Mouse (Mus musculus): ENCODE measurements around the gene Bicdl1. TPM values are rescaled to one million over a fixed set of nuclear protein-coding genes. Genes with fewer than 3 reads are reported as not detected.

Gene Bicdl1
- polyA plus RNA-seq, 1 experiment from 2014 or later, result 1.9 TPM

DNA sequence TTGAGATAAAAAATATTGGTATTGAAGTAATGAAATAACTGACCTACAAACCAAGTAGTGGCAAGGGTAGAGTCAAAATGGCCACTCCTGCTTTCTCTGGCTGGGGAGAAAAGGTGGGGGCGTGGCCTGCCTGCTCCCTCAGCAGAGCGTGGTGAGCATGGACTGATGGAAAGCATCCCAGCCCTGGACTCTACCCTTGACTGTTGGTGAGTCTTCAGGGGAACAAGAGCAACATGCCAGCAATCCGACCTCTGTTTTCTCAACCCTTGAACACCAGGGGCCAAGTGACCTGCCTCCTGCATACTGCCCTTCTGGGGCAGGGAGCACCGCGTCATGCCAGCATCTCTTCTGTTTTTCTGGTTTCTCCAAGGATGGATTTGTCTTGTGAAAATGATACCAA, 34.6 kb downstream of the Bicdl1 start:
- WGBS (ENCODE audit: insufficient replicate concordance), result 75% methylated on average over 5 of the region's 5 CpGs

DNA sequence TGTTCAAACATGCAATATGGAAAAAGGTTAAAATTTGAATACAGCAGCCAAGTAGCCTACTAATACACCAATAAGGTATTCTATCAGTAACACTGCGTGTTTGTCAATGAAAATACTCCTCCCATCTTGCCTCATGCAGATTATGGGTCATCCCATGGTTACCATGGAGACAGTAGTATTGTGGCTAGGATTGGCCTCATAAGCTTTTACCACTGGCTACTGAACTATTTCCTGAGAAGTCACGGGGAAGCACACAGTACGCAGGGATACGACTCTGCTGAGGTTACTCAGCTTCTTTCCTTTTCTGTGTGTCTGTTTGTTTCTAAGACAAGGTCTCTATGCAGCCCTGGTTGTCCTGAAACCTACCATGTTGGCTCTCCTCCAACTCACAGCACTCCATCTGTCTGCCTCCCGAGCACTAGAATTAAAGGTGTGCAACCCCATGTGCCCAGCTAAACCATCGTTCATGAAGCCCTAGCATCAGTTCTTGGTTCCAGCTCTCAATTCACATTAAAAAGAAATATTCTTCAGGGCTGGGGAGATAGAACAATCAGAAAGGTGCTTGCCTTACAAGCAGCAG, 36.1 kb downstream of the Bicdl1 start:
- 63% methylated on average over 6 of the region's 6 CpGs for WGBS (ENCODE audit: insufficient replicate concordance)
- ATAC-seq, result no peak
- TF ChIP-seq EP300 (IDR thresholded peaks at IDR 0.05; ENCODE audit: low read depth) (no peak), CTCF (IDR thresholded peaks at IDR 0.05; ENCODE audit: low read depth) (no peak)

More for the DNA sequence above, 34.6 kb downstream of the Bicdl1 start:
- ATAC-seq (no peak), DNase-seq (no peak)
- no peak for TF ChIP-seq CTCF (IDR thresholded peaks at IDR 0.05; ENCODE audit: low read depth)
- TF ChIP-seq EP300 (IDR thresholded peaks at IDR 0.05; ENCODE audit: low read depth), result no peak
- Histone ChIP-seq H3K9ac (replicated peaks) (no peak overlapping the region), H3K4me1 (ENCODE audit: insufficient read depth) (no peaks in the 10 kb centered on the region), H3K9me3 (ENCODE audit: low read length) (no peaks in the 10 kb centered on the region), H3K27ac (ENCODE audit: low read depth) (no peak overlapping the region), H3K27me3 (ENCODE audit: insufficient read depth, low read length) (no peaks in the 10 kb centered on the region), H3K4me2 (ENCODE audit: low read depth, low read length) (no peak overlapping the region), H3K36me3 (replicated peaks; ENCODE audit: insufficient read depth, low read length) (no peaks in the 10 kb centered on the region), H3K4me3 (ENCODE audit: low read depth, low read length) (no peak overlapping the region)

DNA sequence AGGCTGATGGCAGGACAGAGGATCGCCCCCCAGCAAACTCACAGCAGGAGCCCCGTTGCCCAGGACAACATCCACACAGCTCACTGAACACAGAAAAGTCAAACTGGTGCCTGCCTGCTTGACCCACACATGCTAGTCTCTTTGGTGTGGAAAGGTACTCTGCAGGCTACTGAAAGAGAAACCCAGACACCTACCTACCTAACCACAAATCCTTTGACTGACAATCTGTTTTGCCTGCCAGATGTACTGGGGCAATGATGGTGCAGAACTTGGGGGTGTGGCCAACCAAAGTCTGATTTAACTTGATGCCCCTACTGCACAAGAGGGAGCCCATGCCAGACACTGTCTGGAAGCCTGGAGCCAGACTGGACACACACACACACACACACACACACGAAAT, 38.1 kb downstream of the Bicdl1 start:
- DNase-seq, result no peak
- Histone ChIP-seq H3K27me3 (ENCODE audit: insufficient read depth, low read length) (no peaks in the 10 kb centered on the region), H3K4me2 (ENCODE audit: low read depth, low read length) (no peak overlapping the region), H3K36me3 (replicated peaks; ENCODE audit: insufficient read depth, low read length) (no peaks in the 10 kb centered on the region), H3K9me3 (ENCODE audit: low read length) (no peaks in the 10 kb centered on the region), H3K9ac (replicated peaks) (no peak overlapping the region), H3K4me3 (ENCODE audit: low read depth, low read length) (no peak overlapping the region), H3K27ac (ENCODE audit: low read depth) (no peak overlapping the region), H3K4me1 (ENCODE audit: insufficient read depth) (no peaks in the 10 kb centered on the region)
- WGBS (ENCODE audit: insufficient replicate concordance), result 52% methylated on average over 3 of the region's 3 CpGs
- TF ChIP-seq CTCF (IDR thresholded peaks at IDR 0.05; ENCODE audit: low read depth) (no peak), EP300 (IDR thresholded peaks at IDR 0.05; ENCODE audit: low read depth) (no peak)
- no peak for ATAC-seq

More for the DNA sequence above, 36.1 kb downstream of the Bicdl1 start:
- Histone ChIP-seq H3K9ac (replicated peaks) (no peak overlapping the region), H3K4me3 (ENCODE audit: low read depth, low read length) (no peak overlapping the region), H3K9me3 (ENCODE audit: low read length) (no peaks in the 10 kb centered on the region), H3K4me2 (ENCODE audit: low read depth, low read length) (no peak overlapping the region), H3K27ac (ENCODE audit: low read depth) (no peak overlapping the region), H3K4me1 (ENCODE audit: insufficient read depth) (no peaks in the 10 kb centered on the region), H3K36me3 (replicated peaks; ENCODE audit: insufficient read depth, low read length) (no peaks in the 10 kb centered on the region), H3K27me3 (ENCODE audit: insufficient read depth, low read length) (no peaks in the 10 kb centered on the region)
- DNase-seq, result no peak

- H3K9ac ChIP-seq (replicated peaks), result no peak overlapping the region
- no peak for ATAC-seq
- H3K27ac ChIP-seq (ENCODE audit: low read depth), result no peak overlapping the region
- TF ChIP-seq CTCF (IDR thresholded peaks at IDR 0.05; ENCODE audit: low read depth) (no peak), EP300 (IDR thresholded peaks at IDR 0.05; ENCODE audit: low read depth) (no peak)
- DNase-seq, result no peak
- 68% methylated on average over 7 of the region's 7 CpGs for WGBS (ENCODE audit: insufficient replicate concordance)
- no peaks in the 10 kb centered on the region for H3K36me3 ChIP-seq (replicated peaks; ENCODE audit: insufficient read depth, low read length)
- no peak overlapping the region for H3K4me2 ChIP-seq (ENCODE audit: low read depth, low read length)
- no peaks in the 10 kb centered on the region for H3K9me3 ChIP-seq (ENCODE audit: low read length)
- H3K4me3 ChIP-seq (ENCODE audit: low read depth, low read length), result no peak overlapping the region
- no peaks in the 10 kb centered on the region for H3K27me3 ChIP-seq (ENCODE audit: insufficient read depth, low read length)
- H3K4me1 ChIP-seq (ENCODE audit: insufficient read depth), result no peaks in the 10 kb centered on the region
Measured at GRCm38 (mm10) chr5:115686716-115687115, 44.7 kb downstream of the Bicdl1 start.

DNA sequence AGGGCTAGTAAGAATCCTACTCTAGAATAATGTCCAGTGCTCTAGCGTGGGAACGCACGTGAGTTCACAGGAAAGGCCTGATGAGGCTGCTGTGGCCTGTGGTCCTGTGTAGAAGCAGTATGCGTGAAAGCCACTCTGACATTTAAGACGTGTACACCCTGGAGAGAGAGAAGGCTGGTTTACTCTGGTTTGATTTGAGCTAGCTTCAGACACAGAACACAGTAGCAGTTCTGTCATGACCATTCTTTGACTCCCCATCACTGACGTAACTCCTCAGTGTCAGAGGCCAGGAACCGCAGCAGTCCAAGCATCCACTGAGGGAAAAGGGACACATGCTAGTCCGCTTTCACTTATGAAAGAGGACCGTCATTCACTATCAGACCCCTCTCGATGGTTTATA, 46.3 kb downstream of the Bicdl1 start:
- 85% methylated on average over 10 of the region's 10 CpGs for WGBS (ENCODE audit: insufficient replicate concordance)
- Histone ChIP-seq H3K4me1 (ENCODE audit: insufficient read depth) (no peaks in the 10 kb centered on the region), H3K27me3 (ENCODE audit: insufficient read depth, low read length) (no peaks in the 10 kb centered on the region), H3K9me3 (ENCODE audit: low read length) (no peaks in the 10 kb centered on the region), H3K4me2 (ENCODE audit: low read depth, low read length) (no peak overlapping the region), H3K4me3 (ENCODE audit: low read depth, low read length) (no peak overlapping the region), H3K9ac (replicated peaks) (no peak overlapping the region), H3K27ac (ENCODE audit: low read depth) (no peak overlapping the region), H3K36me3 (replicated peaks; ENCODE audit: insufficient read depth, low read length) (no peaks in the 10 kb centered on the region)
- ATAC-seq (no peak), DNase-seq (no peak)
- TF ChIP-seq EP300 (IDR thresholded peaks at IDR 0.05; ENCODE audit: low read depth), result no peak
- TF ChIP-seq CTCF (IDR thresholded peaks at IDR 0.05; ENCODE audit: low read depth), result no peak

- Histone ChIP-seq H3K9me3 (ENCODE audit: low read length) (no peaks in the 10 kb centered on the region), H3K4me1 (ENCODE audit: insufficient read depth) (no peaks in the 10 kb centered on the region), H3K4me3 (ENCODE audit: low read depth, low read length) (no peak overlapping the region), H3K9ac (replicated peaks) (no peak overlapping the region), H3K4me2 (ENCODE audit: low read depth, low read length) (no peak overlapping the region), H3K27me3 (ENCODE audit: insufficient read depth, low read length) (no peaks in the 10 kb centered on the region), H3K36me3 (replicated peaks; ENCODE audit: insufficient read depth, low read length) (no peaks in the 10 kb centered on the region), H3K27ac (ENCODE audit: low read depth) (no peak overlapping the region)
- ATAC-seq (no peak), DNase-seq (no peak)
- WGBS (ENCODE audit: insufficient replicate concordance), result 83% methylated on average over 8 of the region's 8 CpGs
- TF ChIP-seq EP300 (IDR thresholded peaks at IDR 0.05; ENCODE audit: low read depth) (no peak), CTCF (IDR thresholded peaks at IDR 0.05; ENCODE audit: low read depth) (no peak)
Measured at GRCm38 (mm10) chr5:115671846-115672245, 59.6 kb downstream of the Bicdl1 start.

DNA sequence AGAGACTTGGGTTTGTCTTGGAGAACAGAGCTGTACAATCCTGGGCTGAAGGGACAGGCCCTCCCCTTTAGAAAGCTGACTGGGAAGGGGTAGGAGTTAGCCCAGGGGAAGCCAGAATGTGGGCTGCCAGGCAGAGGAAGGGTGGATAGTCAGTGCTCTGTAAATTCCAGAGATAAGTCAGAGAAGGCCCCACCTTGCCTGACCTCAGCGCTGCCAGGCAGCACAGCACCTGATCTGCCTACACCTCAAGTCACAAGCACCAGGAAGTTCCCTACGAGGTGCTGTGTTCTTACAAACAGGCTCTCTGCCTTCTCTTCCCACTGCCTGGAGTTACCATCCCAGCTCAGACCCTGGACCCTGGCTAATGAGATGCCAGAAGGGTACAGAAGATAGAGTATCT, 61.0 kb downstream of the Bicdl1 start:
- no peaks in the 10 kb centered on the region for H3K9me3 ChIP-seq (ENCODE audit: low read length)
- WGBS (ENCODE audit: insufficient replicate concordance), result 38% methylated on average over 2 of the region's 2 CpGs
- no peaks in the 10 kb centered on the region for H3K27me3 ChIP-seq (ENCODE audit: insufficient read depth, low read length)
- H3K36me3 ChIP-seq (replicated peaks; ENCODE audit: insufficient read depth, low read length), result no peaks in the 10 kb centered on the region
- no peak overlapping the region for H3K4me3 ChIP-seq (ENCODE audit: low read depth, low read length)
- ATAC-seq (no peak), DNase-seq (no peak)
- no peak overlapping the region for H3K9ac ChIP-seq (replicated peaks)
- TF ChIP-seq EP300 (IDR thresholded peaks at IDR 0.05; ENCODE audit: low read depth) (no peak), CTCF (IDR thresholded peaks at IDR 0.05; ENCODE audit: low read depth) (no peak)
- H3K4me1 ChIP-seq (ENCODE audit: insufficient read depth), result no peaks in the 10 kb centered on the region
- no peak overlapping the region for H3K4me2 ChIP-seq (ENCODE audit: low read depth, low read length)
- no peak overlapping the region for H3K27ac ChIP-seq (ENCODE audit: low read depth)

All from liver, postnatal 0 days (tissue).